Mouse (Mus musculus) 3T3-L1 (cell line): ENCODE data around the gene Hyal1.
A peak's percentile ranks its signal among the peaks of the same experiment; 100 is the strongest.

Source experiments
- DNase-seq: peaks from one replicate; pipeline ENCODE4 v3.0.0-alpha.2; 2015; ENCODE audit warnings: low read depth, low spot score

Hyal1 gene

GRCm38 (mm10) chr9:107617461-107617860, 40.7 kb downstream of the Hyal1 start:
- no peak for DNase-seq

GRCm38 (mm10) chr9:107618098-107618497, 41.4 kb downstream of the Hyal1 start:
- DNase-seq, result no peak

- peak; percentile 76 for DNase-seq
These were observed 42.2 kb downstream of the Hyal1 start for GRCm38 (mm10) chr9:107618778-107619545.

GRCm38 (mm10) chr9:107619546-107619879, 42.8 kb downstream of the Hyal1 start:
- DNase-seq, result peak; percentile 92

- peak; percentile 69 for DNase-seq
These were observed 44.2 kb downstream of the Hyal1 start for GRCm38 (mm10) chr9:107620954-107621353.

- peak; percentile 51 for DNase-seq
These were observed 47.8 kb downstream of the Hyal1 start for GRCm38 (mm10) chr9:107624539-107624938.

GRCm38 (mm10) chr9:107624951-107625350, 48.2 kb downstream of the Hyal1 start:
- DNase-seq, result no peak

- DNase-seq, result no peak
These were observed 48.8 kb downstream of the Hyal1 start for GRCm38 (mm10) chr9:107625351-107626128.

GRCm38 (mm10) chr9:107626158-107626843, 49.6 kb downstream of the Hyal1 start:
- DNase-seq, result peak; percentile 96

GRCm38 (mm10) chr9:107626844-107627277, 50.1 kb downstream of the Hyal1 start:
- DNase-seq, result peak; percentile 84

GRCm38 (mm10) chr9:107627387-107628255, 50.9 kb downstream of the Hyal1 start:
- DNase-seq, result no peak

- DNase-seq, result no peak
These were observed 52.1 kb downstream of the Hyal1 start for GRCm38 (mm10) chr9:107628721-107629410.

GRCm38 (mm10) chr9:107629411-107629730, 52.6 kb downstream of the Hyal1 start:
- no peak for DNase-seq

- no peak for DNase-seq
These were observed 53.2 kb downstream of the Hyal1 start for GRCm38 (mm10) chr9:107629901-107630425.

GRCm38 (mm10) chr9:107630576-107630975, 53.8 kb downstream of the Hyal1 start:
- no peak for DNase-seq
